Mouse (Mus musculus) MEL (cell line): Measurements from ENCODE around the gene Trim6. TPM values are rescaled to one million over a fixed set of nuclear protein-coding genes. Genes with fewer than 3 reads are reported as not detected.

Source experiments
- DNase-seq: peaks from one replicate; pipeline ENCODE4 v3.0.0; 2011; ENCODE audit warnings: low read depth, low spot score
- H3K27ac ChIP-seq: 2 replicates; pipeline ENCODE4 v1.5.1; 2012; ENCODE audit warnings: low read depth, mild to moderate bottlenecking, control low read depth, low read length, moderate library complexity; ENCODE audit not compliant: control insufficient read depth
- H3K27me3 ChIP-seq, 2 experiments: fragments of 150-350 bp in 1 of 2; sonication (generic) in 1 of 2; 2 replicates each; pipeline ENCODE4 v1.6.1; 2012; ENCODE audit warnings: low read length in 2 of 2, mild to moderate bottlenecking in 2 of 2, improper control_type of control experiment in 1 of 2, moderate library complexity in 1 of 2; ENCODE audit not compliant: insufficient read depth in 2 of 2, control insufficient read depth in 1 of 2
- H3K36me3 ChIP-seq, 2 experiments: 2 replicates each; pipeline ENCODE4 v1.6.1; 2012 to 2014; ENCODE audit warnings: low read length in 2 of 2, improper control_type of control experiment in 1 of 2, inconsistent platforms in 1 of 2, mild to moderate bottlenecking in 1 of 2; ENCODE audit not compliant: insufficient read depth in 2 of 2, control insufficient read depth in 1 of 2
- H3K4me1 ChIP-seq, 2 experiments: fragments of 150-350 bp in 1 of 2; sonication (generic) in 1 of 2; 2 replicates each; pipeline ENCODE4 v1.6.1; 2012; ENCODE audit warnings: low read length in 2 of 2, improper control_type of control experiment in 1 of 2, mild to moderate bottlenecking in 1 of 2; ENCODE audit not compliant: insufficient read depth in 2 of 2, control insufficient read depth in 1 of 2
- H3K4me3 ChIP-seq, 2 experiments: fragments of 150-350 bp in 1 of 2; sonication (generic) in 1 of 2; 2 replicates each; pipeline ENCODE4 v1.5.1; 2012; ENCODE audit warnings: low read depth in 2 of 2, low read length in 2 of 2, mild to moderate bottlenecking in 2 of 2, moderate library complexity in 2 of 2, control low read depth in 1 of 2, improper control_type of control experiment in 1 of 2; ENCODE audit not compliant: control insufficient read depth in 1 of 2, insufficient read depth in 1 of 2
- H3K79me2 ChIP-seq: 2 replicates; pipeline ENCODE4 v1.6.1; 2012; ENCODE audit warnings: mild to moderate bottlenecking, low read length, moderate library complexity; ENCODE audit not compliant: control insufficient read depth, poor library complexity, insufficient read depth
- H3K9ac ChIP-seq: 2 replicates; pipeline ENCODE4 v1.6.1; 2012; ENCODE audit warnings: low read depth, mild to moderate bottlenecking, control low read depth, low read length, moderate library complexity; ENCODE audit not compliant: control insufficient read depth, poor library complexity, severe bottlenecking
- H3K9me3 ChIP-seq: fragments of 150-350 bp; sonication (generic); replicated peaks from 2 replicates; pipeline ENCODE4 v1.6.1; 2012; ENCODE audit warnings: mild to moderate bottlenecking, low read length, improper control_type of control experiment, moderate library complexity; ENCODE audit not compliant: insufficient read depth
- EP300 ChIP-seq, 2 experiments: IDR thresholded peaks; 2 replicates each; pipeline ENCODE4 v1.6.1; 2011; ENCODE audit warnings: improper control_type of control experiment in 2 of 2, low read length in 2 of 2, low read depth in 1 of 2, mild to moderate bottlenecking in 1 of 2
- ETS1 ChIP-seq: IDR thresholded peaks from 2 replicates; pipeline ENCODE4 v1.6.1; 2012; ENCODE audit warnings: low read depth, mild to moderate bottlenecking, inconsistent platforms, low read length, improper control_type of control experiment, moderate library complexity
- HCFC1 ChIP-seq: IDR thresholded peaks from 2 replicates; pipeline ENCODE4 v1.6.1; 2012; ENCODE audit warnings: low read depth, mild to moderate bottlenecking, inconsistent platforms, low read length, improper control_type of control experiment, moderate library complexity
- MAX ChIP-seq: IDR thresholded peaks from 2 replicates; pipeline ENCODE4 v1.6.1; 2011; ENCODE audit warnings: low read length, improper control_type of control experiment
- MAZ ChIP-seq: IDR thresholded peaks from 2 replicates; pipeline ENCODE4 v1.6.1; 2012; ENCODE audit warnings: low read depth, mild to moderate bottlenecking, inconsistent platforms, low read length, improper control_type of control experiment
- MYB ChIP-seq: IDR thresholded peaks from 2 replicates; pipeline ENCODE4 v1.6.1; 2011; ENCODE audit warnings: mild to moderate bottlenecking, low read depth, low read length, improper control_type of control experiment
- MYC ChIP-seq: IDR thresholded peaks from 2 replicates; pipeline ENCODE4 v1.6.1; 2011; ENCODE audit warnings: low read depth, mild to moderate bottlenecking, low read length, improper control_type of control experiment, moderate library complexity
- NELFE ChIP-seq: IDR thresholded peaks from 2 replicates; pipeline ENCODE4 v1.6.1; 2011; ENCODE audit warnings: low read depth, low read length, improper control_type of control experiment
- NRF1 ChIP-seq: IDR thresholded peaks from 2 replicates; pipeline ENCODE4 v1.6.1; 2014; ENCODE audit warnings: low read depth, mild to moderate bottlenecking, inconsistent platforms, low read length, improper control_type of control experiment, moderate library complexity; ENCODE audit not compliant: poor library complexity, insufficient read depth, severe bottlenecking
- SIN3A ChIP-seq: IDR thresholded peaks from 2 replicates; pipeline ENCODE4 v1.6.1; 2012; ENCODE audit warnings: low read length, improper control_type of control experiment, inconsistent platforms
- SMC3 ChIP-seq: IDR thresholded peaks from 2 replicates; pipeline ENCODE4 v1.6.1; 2011; ENCODE audit warnings: low read depth, low read length, improper control_type of control experiment
- TCF12 ChIP-seq: IDR thresholded peaks from 2 replicates; pipeline ENCODE4 v1.6.1; 2014; ENCODE audit warnings: low read depth, mild to moderate bottlenecking, inconsistent platforms, low read length, improper control_type of control experiment, moderate library complexity
- ZC3H11A ChIP-seq: IDR thresholded peaks from 2 replicates; pipeline ENCODE4 v1.6.1; 2012; ENCODE audit warnings: low read depth, mild to moderate bottlenecking, inconsistent platforms, low read length, improper control_type of control experiment
- polyA plus RNA-seq, 2 experiments: library from polyadenylated mRNA; stranded (reverse) in 1 of 2; unstranded in 1 of 2; fragments of >175 nt in 1 of 2; fragments of >200 nt in 1 of 2; gene quantifications; 2 replicates each; pipeline versions ENCODE4 v1.2.1 to v1.2.4; 2012; ENCODE audit warnings: low replicate concordance in 2 of 2, low read depth in 1 of 2; ENCODE audit not compliant: insufficient read length in 2 of 2, insufficient read depth in 1 of 2, missing spikeins in 1 of 2
- total RNA-seq: library from RNA; depleted of rRNA; stranded (reverse); fragments of 300-350 nt; gene quantifications from 2 replicates; pipeline ENCODE4 v1.2.3, GENCODE M21; 2012; rRNA removed

Gene Trim6
- not detected in 2 replicates for total RNA-seq
- 1 to 10 TPM in 1 of 2 experiments, not detected in 1; 4.1 TPM for polyA plus RNA-seq

DNA sequence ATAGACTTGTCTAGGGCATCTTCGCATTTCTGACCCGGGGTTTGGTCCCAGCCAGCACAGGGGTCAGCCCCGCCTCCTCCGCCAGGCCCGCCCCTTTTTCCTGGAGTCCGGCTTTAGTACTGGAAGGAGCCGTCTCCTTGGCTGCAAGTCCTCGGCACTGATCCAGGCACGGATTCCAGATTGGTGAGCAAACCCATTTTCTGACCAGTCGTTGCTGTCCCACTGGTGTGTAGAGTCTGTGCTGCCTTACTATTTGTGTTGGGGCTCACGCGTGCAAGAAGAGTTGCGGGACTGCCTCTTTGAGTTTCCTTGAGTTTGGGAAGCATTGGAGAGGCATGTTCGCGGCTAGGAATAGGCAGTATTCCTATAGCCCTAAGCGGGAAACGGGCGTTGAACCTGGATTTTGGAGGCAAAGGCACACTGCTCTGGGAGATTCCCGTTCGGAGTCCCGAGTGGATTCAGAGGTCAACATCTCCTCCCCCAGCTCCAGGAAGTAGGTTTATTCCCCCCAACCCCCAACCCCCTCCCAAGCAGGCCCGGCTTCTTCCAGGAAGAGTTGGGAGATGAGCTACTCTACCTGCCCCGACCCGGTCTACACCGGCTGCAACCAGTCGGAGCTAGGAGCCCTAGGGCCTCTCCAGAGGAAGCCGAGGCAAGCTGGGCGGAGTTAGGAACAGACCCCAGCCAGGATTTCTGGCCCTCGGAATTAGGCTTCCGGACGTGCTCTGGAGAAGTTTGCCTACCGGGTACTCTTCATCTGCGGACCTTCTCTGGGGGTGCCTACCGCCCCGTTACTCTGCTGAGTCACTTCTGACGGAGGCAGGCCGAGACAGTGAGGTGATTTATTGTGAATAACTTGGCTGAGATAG, at the start of gene Trim6:
Gene Trim6, plus strand, starts transcription at position 93 of the 869 bp plus-strand sequence.
- DNase-seq: no peak
- Histone ChIP-seq H3K9me3 (no peaks in the 10 kb centered on the region), H3K27me3 (no peaks in the 10 kb centered on the region; a peak in 1 of 4 replicates), H3K9ac (no peak within 1 kb of the TSS), H3K79me2 (no peaks in the 10 kb centered on the region), H3K27ac (no peak within 1 kb of the TSS), H3K36me3 (no peaks in the 10 kb centered on the region), H3K4me3 (no peak within 1 kb of the TSS), H3K4me1 (no peaks in the 10 kb centered on the region)
- no peak for TF ChIP-seq NRF1
- no peak for TF ChIP-seq MAZ
- TF ChIP-seq MAX: no peak
- TF ChIP-seq MYB: no peak
- no peak for TF ChIP-seq ETS1
- TF ChIP-seq SMC3: no peak
- TF ChIP-seq MYC: no peak

DNA sequence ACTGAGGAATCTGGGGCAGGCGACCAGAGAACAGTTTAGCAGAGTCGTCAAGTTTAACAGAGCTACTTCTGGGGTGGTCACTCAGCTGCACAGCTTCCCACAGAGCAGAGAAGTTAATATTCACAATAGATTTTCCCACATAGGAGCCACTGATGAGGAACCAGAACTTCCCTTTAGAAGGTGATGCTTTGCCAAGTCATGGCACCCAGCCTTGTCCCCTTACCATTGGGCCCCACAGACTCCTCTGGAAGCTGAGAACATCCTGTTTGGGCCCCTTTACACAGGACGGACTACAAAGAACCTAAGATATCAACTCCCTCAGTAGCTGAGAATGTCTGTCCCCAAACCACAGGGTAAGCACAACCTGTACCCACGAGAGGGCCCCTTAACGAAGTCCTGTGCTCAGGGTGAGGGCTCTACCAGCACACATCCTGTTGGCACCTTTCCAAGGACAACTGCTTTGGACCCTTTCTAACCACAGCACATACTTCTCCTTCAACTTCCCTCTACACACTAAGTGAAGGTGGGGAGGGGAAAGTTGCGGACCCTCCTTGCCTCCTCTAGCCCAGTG, 48.9 kb upstream of the Trim6 start:
- Histone ChIP-seq H3K79me2 (no peaks in the 10 kb centered on the region), H3K27me3 (no peaks in the 10 kb centered on the region; a peak in 1 of 4 replicates), H3K9me3 (no peaks in the 10 kb centered on the region), H3K4me3 (no peak overlapping the region), H3K9ac (no peak overlapping the region), H3K27ac (no peak overlapping the region), H3K36me3 (no peaks in the 10 kb centered on the region), H3K4me1 (peaks cover 0 to 6% of the 10 kb centered on the region in 2 experiments; a peak in 1 of 4 replicates)
- peak; percentile 58 for DNase-seq
- TF ChIP-seq HCFC1 (no peak), TCF12 (no peak), EP300 (IDR thresholded peaks at IDR 0.05; ENCODE audit: low read depth in 1 of 2, low read length in 2 of 2) (peak in 1 of 2 experiments; percentile 45; a peak in 2 of 4 replicates)

DNA sequence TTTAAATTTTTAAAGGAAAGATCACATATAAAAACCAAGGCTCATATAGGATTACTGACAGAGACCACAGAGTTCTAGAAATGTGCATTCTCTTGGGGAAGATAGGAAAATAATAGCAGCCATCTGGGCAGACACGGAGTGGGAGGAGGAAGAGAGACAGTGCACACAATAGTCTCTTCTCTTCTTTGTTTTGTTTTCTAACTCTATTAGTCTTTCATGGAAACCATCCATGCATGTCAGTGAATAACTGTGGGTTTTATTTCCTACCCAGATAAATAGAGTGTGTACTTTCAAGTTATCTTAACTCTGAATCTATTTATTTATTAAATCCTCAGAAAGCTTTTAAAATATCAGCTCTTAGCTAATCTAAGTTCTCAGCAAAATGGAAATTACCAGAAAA, 43.5 kb upstream of the Trim6 start:
- DNase-seq: no peak
- H3K4me3 ChIP-seq: no peak overlapping the region
- no peaks in the 10 kb centered on the region; a peak in 1 of 4 replicates for H3K27me3 ChIP-seq
- H3K9ac ChIP-seq: no peak overlapping the region
- H3K4me1 ChIP-seq: no peaks in the 10 kb centered on the region
- TF ChIP-seq NELFE: no peak
- TF ChIP-seq ZC3H11A: no peak
- no peak for TF ChIP-seq SIN3A
- TF ChIP-seq MYB: no peak
- H3K9me3 ChIP-seq: no peaks in the 10 kb centered on the region
- no peaks in the 10 kb centered on the region for H3K79me2 ChIP-seq
- no peaks in the 10 kb centered on the region for H3K36me3 ChIP-seq
- no peak overlapping the region for H3K27ac ChIP-seq
